Mouse (Mus musculus): ENCODE results near the gene Ppp1r37. TPM values are rescaled to one million over a fixed set of nuclear protein-coding genes. Genes with fewer than 3 reads are reported as not detected.

The Ppp1r37 gene
- polyA plus RNA-seq, 1 experiment from 2014 or later, result 11.3 TPM

DNA sequence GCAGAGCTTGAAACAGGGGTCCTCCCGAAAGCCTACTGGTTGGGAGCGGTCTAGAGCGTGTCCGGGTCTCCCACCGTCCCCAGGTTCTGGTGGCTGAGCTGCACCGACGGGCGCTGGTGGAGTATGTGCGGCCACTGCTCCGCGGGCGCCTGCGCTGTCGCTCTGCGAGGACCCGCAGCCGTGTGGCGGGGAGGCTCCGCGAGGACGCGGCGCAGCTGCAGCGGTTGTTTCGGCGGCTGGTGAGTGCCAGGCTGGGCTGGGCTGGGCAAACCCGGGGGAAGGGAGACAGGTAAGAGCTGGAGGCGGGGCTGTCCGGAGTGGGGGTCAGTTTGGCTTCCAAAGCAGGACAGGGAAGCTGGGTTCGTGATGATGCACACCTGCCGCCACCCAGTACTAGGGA, 73.4 kb downstream of the Ppp1r37 start:
- no peak overlapping the region for H3K4me2 ChIP-seq (ENCODE audit: low read depth, low read length)

DNA sequence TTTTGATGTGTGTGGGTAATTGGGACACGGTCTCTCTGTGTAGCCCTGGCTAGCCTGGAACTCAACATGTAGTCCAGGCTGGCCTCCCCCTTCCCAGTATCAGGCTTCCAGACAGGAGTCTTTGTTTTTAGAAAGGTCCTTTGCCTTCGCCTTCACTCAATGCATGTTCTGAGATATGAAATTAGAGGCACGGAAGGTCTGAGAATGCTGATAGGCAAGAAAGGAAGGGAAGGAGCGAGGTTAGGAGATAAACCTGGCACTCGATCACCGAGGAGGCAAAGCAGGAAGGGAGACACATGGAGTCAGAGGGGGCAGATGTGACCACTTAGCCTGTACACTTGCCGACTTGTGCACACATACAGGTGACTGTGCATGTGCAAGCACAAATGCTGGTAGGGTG, 76.3 kb downstream of the Ppp1r37 start:
- no peak overlapping the region for H3K4me3 ChIP-seq (ENCODE audit: low read depth, low read length)
- H3K4me2 ChIP-seq (ENCODE audit: low read depth, low read length), result no peak overlapping the region
- ATAC-seq (ENCODE audit: low read depth), result no peak
- no peak overlapping the region for H3K27ac ChIP-seq (ENCODE audit: low read length)
- no peaks in the 10 kb centered on the region for H3K9me3 ChIP-seq (replicated peaks; ENCODE audit: control insufficient read depth, low read length)
- no peaks in the 10 kb centered on the region; the same call in 1 of the 2 replicates for H3K4me1 ChIP-seq (ENCODE audit: control insufficient read depth, low read depth, low read length)
- H3K27me3 ChIP-seq (ENCODE audit: control insufficient read depth, insufficient read depth, low read depth, low read length), result peaks cover 12% of the 10 kb centered on the region
- 35% methylated on average over 7 of the region's 7 CpGs for WGBS (ENCODE audit: insufficient replicate concordance)
- no peaks in the 10 kb centered on the region for H3K36me3 ChIP-seq (ENCODE audit: control insufficient read depth, insufficient read depth)
- H3K9ac ChIP-seq (ENCODE audit: low read depth, low read length), result no peak overlapping the region

More for the DNA sequence above, 73.4 kb downstream of the Ppp1r37 start:
- Histone ChIP-seq H3K27me3 (ENCODE audit: control insufficient read depth, insufficient read depth, low read depth, low read length) (peaks cover 15% of the 10 kb centered on the region), H3K36me3 (ENCODE audit: control insufficient read depth, insufficient read depth) (no peaks in the 10 kb centered on the region), H3K9me3 (replicated peaks; ENCODE audit: control insufficient read depth, low read length) (no peaks in the 10 kb centered on the region), H3K4me3 (ENCODE audit: low read depth, low read length) (no peak overlapping the region), H3K4me1 (ENCODE audit: control insufficient read depth, low read depth, low read length) (no peaks in the 10 kb centered on the region; the same call in none of the 2 replicates), H3K9ac (ENCODE audit: low read depth, low read length) (no peak overlapping the region), H3K27ac (ENCODE audit: low read length) (no peak overlapping the region)
- WGBS (ENCODE audit: insufficient replicate concordance), result 74% methylated on average over 27 of the region's 31 CpGs
- no peak for ATAC-seq (ENCODE audit: low read depth)

DNA sequence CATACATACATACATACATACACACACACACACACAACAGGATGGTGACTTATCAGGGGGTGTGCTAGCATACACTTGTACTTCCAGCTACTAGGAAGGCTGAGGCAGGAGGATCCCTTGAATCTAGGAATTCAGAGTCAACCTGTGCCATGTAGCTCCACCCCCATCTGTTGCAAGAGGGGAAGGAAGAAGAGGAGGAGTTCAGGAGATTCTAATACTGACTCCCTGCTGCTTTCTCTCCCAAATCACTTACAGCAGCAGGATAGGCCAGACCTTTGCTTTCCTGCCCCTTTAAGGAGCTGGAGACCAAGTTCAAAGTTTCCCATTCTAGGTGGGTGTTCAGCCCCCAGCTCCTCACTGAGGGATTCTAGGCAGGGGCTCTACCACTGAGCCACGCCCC, 77.4 kb downstream of the Ppp1r37 start:
- WGBS (ENCODE audit: insufficient replicate concordance), result 56% methylated on average over 1 of the region's 1 CpGs
- Histone ChIP-seq H3K4me2 (ENCODE audit: low read depth, low read length) (no peak overlapping the region), H3K27ac (ENCODE audit: low read length) (no peak overlapping the region), H3K9me3 (replicated peaks; ENCODE audit: control insufficient read depth, low read length) (no peaks in the 10 kb centered on the region), H3K36me3 (ENCODE audit: control insufficient read depth, insufficient read depth) (no peaks in the 10 kb centered on the region), H3K27me3 (ENCODE audit: control insufficient read depth, insufficient read depth, low read depth, low read length) (peaks cover 8% of the 10 kb centered on the region), H3K4me3 (ENCODE audit: low read depth, low read length) (no peak overlapping the region), H3K9ac (ENCODE audit: low read depth, low read length) (no peak overlapping the region), H3K4me1 (ENCODE audit: control insufficient read depth, low read depth, low read length) (no peaks in the 10 kb centered on the region)
- no peak for ATAC-seq (ENCODE audit: low read depth)

DNA sequence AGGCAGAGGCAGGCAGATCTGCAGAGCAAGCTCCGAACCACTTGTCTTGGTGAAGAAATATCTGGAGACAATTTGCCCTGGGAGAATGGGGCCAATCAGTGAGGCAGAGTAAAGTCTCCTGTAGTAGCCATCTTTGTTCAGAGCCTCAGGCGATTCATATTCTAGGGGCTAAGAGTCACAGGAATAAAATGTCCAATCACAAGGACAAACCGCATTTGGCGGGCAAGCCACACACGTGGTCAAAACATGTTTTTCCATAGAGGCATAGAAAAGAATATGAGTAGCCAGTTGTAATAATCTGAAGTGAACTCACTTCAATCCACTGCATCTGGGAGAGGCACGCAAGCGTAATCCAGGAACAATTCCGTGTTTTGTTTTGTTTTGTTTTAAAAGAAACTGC, 79.6 kb downstream of the Ppp1r37 start:
- Histone ChIP-seq H3K27ac (ENCODE audit: low read length) (no peak overlapping the region), H3K36me3 (ENCODE audit: control insufficient read depth, insufficient read depth) (no peaks in the 10 kb centered on the region), H3K9ac (ENCODE audit: low read depth, low read length) (no peak overlapping the region), H3K4me2 (ENCODE audit: low read depth, low read length) (no peak overlapping the region), H3K9me3 (replicated peaks; ENCODE audit: control insufficient read depth, low read length) (no peaks in the 10 kb centered on the region), H3K4me3 (ENCODE audit: low read depth, low read length) (no peak overlapping the region), H3K27me3 (ENCODE audit: control insufficient read depth, insufficient read depth, low read depth, low read length) (no peaks in the 10 kb centered on the region), H3K4me1 (ENCODE audit: control insufficient read depth, low read depth, low read length) (no peaks in the 10 kb centered on the region)
- no peak for ATAC-seq (ENCODE audit: low read depth)
- WGBS (ENCODE audit: insufficient replicate concordance), result 75% methylated on average over 8 of the region's 8 CpGs

Other genes with a start within 250 kb of the Ppp1r37 start
- gene Ercc1, start 218.3 kb downstream of the Ppp1r37 start, polyA plus RNA-seq (2015; fragmentation: Nextera tagmentation; extraction: Ambion mirVana), result 11.4 and 14.5 TPM in 2 replicates
- gene Cd3eap, start 203.6 kb downstream of the Ppp1r37 start, polyA plus RNA-seq (2015; fragmentation: Nextera tagmentation; extraction: Ambion mirVana), result 6.8 TPM in 2 replicates
- 0.57 and 0.85 TPM in 2 replicates for gene Ppp1r13l, start 203.3 kb downstream of the Ppp1r37 start, polyA plus RNA-seq (2015; fragmentation: Nextera tagmentation; extraction: Ambion mirVana)
- gene Ercc2, start 181.1 kb downstream of the Ppp1r37 start, polyA plus RNA-seq (2015; fragmentation: Nextera tagmentation; extraction: Ambion mirVana), result 5.9 and 6.2 TPM in 2 replicates
- gene Klc3, start 159.0 kb downstream of the Ppp1r37 start, polyA plus RNA-seq (2015; fragmentation: Nextera tagmentation; extraction: Ambion mirVana), result 0.34 and 0.51 TPM in 2 replicates
- gene Ckm, start 158.3 kb downstream of the Ppp1r37 start, polyA plus RNA-seq (2015; fragmentation: Nextera tagmentation; extraction: Ambion mirVana), result 27.9 and 65.4 TPM in 2 replicates
- gene Mark4, start 104.3 kb downstream of the Ppp1r37 start, polyA plus RNA-seq (2015; fragmentation: Nextera tagmentation; extraction: Ambion mirVana), result 0.99 and 1.3 TPM in 2 replicates
- 0.54 and 0.55 TPM in 2 replicates for gene Exoc3l2, start 99.7 kb downstream of the Ppp1r37 start, polyA plus RNA-seq (2015; fragmentation: Nextera tagmentation; extraction: Ambion mirVana)
- 0.65 and 0.72 TPM in 2 replicates for gene Bloc1s3, start 54.7 kb downstream of the Ppp1r37 start, polyA plus RNA-seq (2015; fragmentation: Nextera tagmentation; extraction: Ambion mirVana)
- gene Trappc6a, start 54.7 kb downstream of the Ppp1r37 start, polyA plus RNA-seq (2015; fragmentation: Nextera tagmentation; extraction: Ambion mirVana), result 37.2 and 37.4 TPM in 2 replicates
- not detected in 2 replicates for gene Nkpd1, start 45.2 kb downstream of the Ppp1r37 start, polyA plus RNA-seq (2015; fragmentation: Nextera tagmentation; extraction: Ambion mirVana)
- gene Zfp296, start 14.2 kb upstream of the Ppp1r37 start, polyA plus RNA-seq (2015; fragmentation: Nextera tagmentation; extraction: Ambion mirVana), result 0.48 and 0.59 TPM in 2 replicates
- 71.1 and 74.2 TPM in 2 replicates for gene Gemin7, start 14.5 kb upstream of the Ppp1r37 start, polyA plus RNA-seq (2015; fragmentation: Nextera tagmentation; extraction: Ambion mirVana)
- 9.4 and 11.4 TPM in 2 replicates for gene Clasrp, start 41.4 kb upstream of the Ppp1r37 start, polyA plus RNA-seq (2015; fragmentation: Nextera tagmentation; extraction: Ambion mirVana)
- gene Relb, start 66.4 kb upstream of the Ppp1r37 start, polyA plus RNA-seq (2015; fragmentation: Nextera tagmentation; extraction: Ambion mirVana), result 1.5 and 1.7 TPM in 2 replicates
- 36.2 and 42.7 TPM in 2 replicates for gene Clptm1, start 102.0 kb upstream of the Ppp1r37 start, polyA plus RNA-seq (2015; fragmentation: Nextera tagmentation; extraction: Ambion mirVana)
- gene Apoc2, start 114.9 kb upstream of the Ppp1r37 start, polyA plus RNA-seq (2015; fragmentation: Nextera tagmentation; extraction: Ambion mirVana), result 1,344 and 1,420 TPM in 2 replicates
- gene Gm44805, start 118.3 kb upstream of the Ppp1r37 start, polyA plus RNA-seq (2015; fragmentation: Nextera tagmentation; extraction: Ambion mirVana), result 20.6 and 35.3 TPM in 2 replicates
- 405 and 488 TPM in 2 replicates for gene Apoc4, start 118.4 kb upstream of the Ppp1r37 start, polyA plus RNA-seq (2015; fragmentation: Nextera tagmentation; extraction: Ambion mirVana)
- 919 and 984 TPM in 2 replicates for gene Apoc1, start 129.6 kb upstream of the Ppp1r37 start, polyA plus RNA-seq (2015; fragmentation: Nextera tagmentation; extraction: Ambion mirVana)
- gene Apoe, start 136.1 kb upstream of the Ppp1r37 start, polyA plus RNA-seq (2015; fragmentation: Nextera tagmentation; extraction: Ambion mirVana), result 3,720 and 4,229 TPM in 2 replicates
- gene Tomm40, start 152.4 kb upstream of the Ppp1r37 start, polyA plus RNA-seq (2015; fragmentation: Nextera tagmentation; extraction: Ambion mirVana), result 47.3 and 51.8 TPM in 2 replicates
- 12.9 and 15.8 TPM in 2 replicates for gene Nectin2, start 187.4 kb upstream of the Ppp1r37 start, polyA plus RNA-seq (2015; fragmentation: Nextera tagmentation; extraction: Ambion mirVana)
- gene Bcam, start 207.9 kb upstream of the Ppp1r37 start, polyA plus RNA-seq (2015; fragmentation: Nextera tagmentation; extraction: Ambion mirVana), result 7.4 and 9.7 TPM in 2 replicates
- 4.7 and 5.4 TPM in 2 replicates for gene Cblc, start 233.7 kb upstream of the Ppp1r37 start, polyA plus RNA-seq (2015; fragmentation: Nextera tagmentation; extraction: Ambion mirVana)